Mouse (Mus musculus): ENCODE data around the gene Dnmbp. TPM values are rescaled to one million over a fixed set of nuclear protein-coding genes. Genes with fewer than 3 reads are reported as not detected.

Dnmbp gene
- polyA plus RNA-seq, 1 experiment, result 8.5 TPM

DNA sequence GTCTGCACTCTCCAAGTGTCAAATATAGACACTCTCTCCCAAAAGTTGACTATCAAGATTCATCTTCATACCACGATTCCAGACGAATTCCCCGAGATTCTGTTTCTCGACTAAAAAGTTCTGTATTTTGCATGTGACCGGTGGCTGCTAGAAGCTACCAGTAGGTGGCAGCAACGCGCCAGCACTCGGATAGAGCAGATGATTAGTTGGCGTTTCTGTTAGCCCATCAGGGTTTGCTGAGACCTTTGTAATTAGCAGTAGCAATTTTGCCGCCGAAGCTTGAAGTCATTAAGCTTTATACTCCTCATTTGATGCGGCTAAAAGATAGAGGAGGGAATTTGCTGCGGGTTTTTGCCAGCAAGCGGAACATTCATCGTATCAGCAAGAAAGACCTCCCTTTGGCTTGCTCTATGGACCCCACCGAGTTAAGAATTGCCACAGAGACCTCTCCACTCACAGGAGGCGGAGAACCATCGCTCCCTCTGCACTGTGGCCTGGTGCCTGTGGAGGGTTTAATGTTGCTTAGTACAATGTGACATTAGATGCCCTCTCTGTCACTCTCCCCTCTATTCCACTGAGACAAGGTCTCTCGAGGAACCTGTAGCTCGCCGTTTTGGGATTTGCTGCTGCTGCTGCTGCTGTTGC, 107.4 kb downstream of the Dnmbp start:
- peaks cover 36% of the 10 kb centered on the region for H3K27me3 ChIP-seq (ENCODE audit: control insufficient read depth, insufficient read depth, insufficient read length)
- no peaks in the 10 kb centered on the region for H3K36me3 ChIP-seq (ENCODE audit: control insufficient read depth, insufficient read depth)
- no peak overlapping the region for H3K4me3 ChIP-seq (ENCODE audit: insufficient read depth, poor library complexity, severe bottlenecking)
- H3ac ChIP-seq (ENCODE audit: control insufficient read depth, insufficient read length, low read depth), result no peak overlapping the region
- H3K79me3 ChIP-seq (ENCODE audit: low read depth), result no peaks in the 10 kb centered on the region
- TF ChIP-seq CTCF (IDR thresholded peaks at IDR 0.05; ENCODE audit: control insufficient read depth, insufficient read depth, insufficient read length) (peak; percentile 58), USF1 (IDR thresholded peaks at IDR 0.05; ENCODE audit: low read depth) (no peak), CEBPB (IDR thresholded peaks at IDR 0.05; ENCODE audit: low read depth) (no peak)
- H3K79me2 ChIP-seq (ENCODE audit: control insufficient read depth, insufficient read depth), result no peaks in the 10 kb centered on the region

GRCm38 (mm10) chr19:43826855-43827254, 113.1 kb downstream of the Dnmbp start:
- Histone ChIP-seq H3ac (ENCODE audit: control insufficient read depth, insufficient read length, low read depth) (no peak overlapping the region), H3K36me3 (ENCODE audit: control insufficient read depth, insufficient read depth) (no peaks in the 10 kb centered on the region), H3K4me3 (ENCODE audit: insufficient read depth, poor library complexity, severe bottlenecking) (no peak overlapping the region), H3K79me3 (ENCODE audit: low read depth) (no peaks in the 10 kb centered on the region), H3K27me3 (ENCODE audit: control insufficient read depth, insufficient read depth, insufficient read length) (peaks cover 51% of the 10 kb centered on the region), H3K79me2 (ENCODE audit: control insufficient read depth, insufficient read depth) (no peaks in the 10 kb centered on the region)
- no peak for TF ChIP-seq CTCF (IDR thresholded peaks at IDR 0.05; ENCODE audit: control insufficient read depth, insufficient read depth, insufficient read length)
- TF ChIP-seq MYOG (IDR thresholded peaks at IDR 0.05; ENCODE audit: control insufficient read depth, extremely low read depth, insufficient read length), result no peak
- TF ChIP-seq CEBPB (IDR thresholded peaks at IDR 0.05; ENCODE audit: low read depth), result no peak
- TF ChIP-seq MYOD1 (IDR thresholded peaks at IDR 0.05; ENCODE audit: control insufficient read depth, insufficient read length, low read depth), result no peak
- TF ChIP-seq FOSL1 (IDR thresholded peaks at IDR 0.05; ENCODE audit: insufficient read depth, low read length, poor library complexity, severe bottlenecking), result no peak
- no peak for TF ChIP-seq USF1 (IDR thresholded peaks at IDR 0.05; ENCODE audit: low read depth)
- no peak for TF ChIP-seq MAX (IDR thresholded peaks at IDR 0.05)

- Histone ChIP-seq H3K79me2 (ENCODE audit: control insufficient read depth, insufficient read depth) (no peaks in the 10 kb centered on the region), H3ac (ENCODE audit: control insufficient read depth, insufficient read length, low read depth) (no peak overlapping the region), H3K4me3 (ENCODE audit: insufficient read depth, poor library complexity, severe bottlenecking) (no peak overlapping the region), H3K36me3 (ENCODE audit: control insufficient read depth, insufficient read depth) (no peaks in the 10 kb centered on the region), H3K27me3 (ENCODE audit: control insufficient read depth, insufficient read depth, insufficient read length) (peaks cover 48% of the 10 kb centered on the region), H3K79me3 (ENCODE audit: low read depth) (no peaks in the 10 kb centered on the region)
- TF ChIP-seq MAX (IDR thresholded peaks at IDR 0.05) (no peak), CTCF (IDR thresholded peaks at IDR 0.05; ENCODE audit: control insufficient read depth, insufficient read depth, insufficient read length) (no peak), CEBPB (IDR thresholded peaks at IDR 0.05; ENCODE audit: low read depth) (no peak)
These were observed 124.2 kb downstream of the Dnmbp start for GRCm38 (mm10) chr19:43815661-43816414.

DNA sequence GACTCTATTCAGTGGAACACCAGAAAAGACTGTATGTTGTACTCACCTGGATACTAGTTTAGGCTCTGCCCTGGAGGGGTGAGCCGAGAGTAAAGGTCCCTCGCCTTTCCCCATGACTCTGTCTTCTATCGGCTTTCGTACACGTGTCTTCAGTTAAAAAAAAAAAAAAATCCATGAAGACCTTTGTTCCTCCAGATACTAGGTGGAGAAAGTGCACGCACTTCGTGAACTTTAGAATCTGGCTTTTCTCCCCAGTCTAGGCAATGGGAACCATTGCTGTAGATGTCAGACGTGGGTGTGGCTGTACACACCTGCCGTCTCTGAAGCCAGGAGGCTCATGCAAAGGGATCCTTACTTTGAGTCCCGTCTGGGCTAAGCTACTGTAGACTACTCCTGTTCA, 126.7 kb downstream of the Dnmbp start:
- H3K36me3 ChIP-seq (ENCODE audit: control insufficient read depth, insufficient read depth), result no peaks in the 10 kb centered on the region
- H3K79me3 ChIP-seq (ENCODE audit: low read depth), result no peaks in the 10 kb centered on the region
- peaks cover 49% of the 10 kb centered on the region for H3K27me3 ChIP-seq (ENCODE audit: control insufficient read depth, insufficient read depth, insufficient read length)
- H3ac ChIP-seq (ENCODE audit: control insufficient read depth, insufficient read length, low read depth), result no peak overlapping the region
- H3K79me2 ChIP-seq (ENCODE audit: control insufficient read depth, insufficient read depth), result no peaks in the 10 kb centered on the region
- TF ChIP-seq CEBPB (IDR thresholded peaks at IDR 0.05; ENCODE audit: low read depth), result no peak
- TF ChIP-seq MYOG (IDR thresholded peaks at IDR 0.05; ENCODE audit: control insufficient read depth, extremely low read depth, insufficient read length), result no peak
- TF ChIP-seq CTCF (IDR thresholded peaks at IDR 0.05; ENCODE audit: control insufficient read depth, insufficient read depth, insufficient read length), result no peak
- no peak overlapping the region for H3K4me3 ChIP-seq (ENCODE audit: insufficient read depth, poor library complexity, severe bottlenecking)

DNA sequence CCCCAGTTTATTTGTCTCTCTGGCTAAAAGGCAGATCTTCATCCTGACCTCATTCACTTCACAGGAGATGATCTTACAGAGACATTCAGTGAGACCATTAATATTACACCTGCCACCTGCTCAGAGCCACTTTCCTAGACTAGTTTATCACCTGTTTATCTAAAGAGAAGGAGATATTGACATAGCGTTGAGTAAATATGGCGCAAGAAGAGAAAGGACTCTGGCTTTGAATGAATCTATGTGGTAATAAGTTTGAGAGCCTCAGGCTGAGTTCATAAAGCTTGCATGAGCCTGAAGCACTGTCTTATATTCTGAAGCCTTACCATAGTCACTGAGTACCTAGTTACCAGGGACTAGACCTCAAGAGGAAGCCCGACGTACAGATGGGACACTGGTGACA, 128.6 kb downstream of the Dnmbp start:
- no peak for TF ChIP-seq CEBPB (IDR thresholded peaks at IDR 0.05; ENCODE audit: low read depth)
- TF ChIP-seq CTCF (IDR thresholded peaks at IDR 0.05; ENCODE audit: control insufficient read depth, insufficient read depth, insufficient read length), result no peak
- TF ChIP-seq USF1 (IDR thresholded peaks at IDR 0.05; ENCODE audit: low read depth), result no peak
- TF ChIP-seq MAX (IDR thresholded peaks at IDR 0.05), result no peak
- no peak for TF ChIP-seq FOSL1 (IDR thresholded peaks at IDR 0.05; ENCODE audit: insufficient read depth, low read length, poor library complexity, severe bottlenecking)
- TF ChIP-seq MYOG (IDR thresholded peaks at IDR 0.05; ENCODE audit: control insufficient read depth, extremely low read depth, insufficient read length), result no peak
- no peak for TF ChIP-seq MYOD1 (IDR thresholded peaks at IDR 0.05; ENCODE audit: control insufficient read depth, insufficient read length, low read depth)
- H3K27me3 ChIP-seq (ENCODE audit: control insufficient read depth, insufficient read depth, insufficient read length), result peaks cover 50% of the 10 kb centered on the region
- H3K36me3 ChIP-seq (ENCODE audit: control insufficient read depth, insufficient read depth), result no peaks in the 10 kb centered on the region
- no peak overlapping the region for H3ac ChIP-seq (ENCODE audit: control insufficient read depth, insufficient read length, low read depth)
- H3K79me2 ChIP-seq (ENCODE audit: control insufficient read depth, insufficient read depth), result no peaks in the 10 kb centered on the region
- H3K4me3 ChIP-seq (ENCODE audit: insufficient read depth, poor library complexity, severe bottlenecking), result no peak overlapping the region
- no peaks in the 10 kb centered on the region for H3K79me3 ChIP-seq (ENCODE audit: low read depth)

GRCm38 (mm10) chr19:43809331-43809730, 130.7 kb downstream of the Dnmbp start:
- peaks cover 44% of the 10 kb centered on the region for H3K27me3 ChIP-seq (ENCODE audit: control insufficient read depth, insufficient read depth, insufficient read length)
- H3ac ChIP-seq (ENCODE audit: control insufficient read depth, insufficient read length, low read depth), result no peak overlapping the region
- no peak for TF ChIP-seq MAX (IDR thresholded peaks at IDR 0.05)
- no peak for TF ChIP-seq MYOD1 (IDR thresholded peaks at IDR 0.05; ENCODE audit: control insufficient read depth, insufficient read length, low read depth)
- TF ChIP-seq FOSL1 (IDR thresholded peaks at IDR 0.05; ENCODE audit: insufficient read depth, low read length, poor library complexity, severe bottlenecking), result no peak
- TF ChIP-seq CTCF (IDR thresholded peaks at IDR 0.05; ENCODE audit: control insufficient read depth, insufficient read depth, insufficient read length), result no peak
- TF ChIP-seq MYOG (IDR thresholded peaks at IDR 0.05; ENCODE audit: control insufficient read depth, extremely low read depth, insufficient read length), result no peak
- no peak for TF ChIP-seq CEBPB (IDR thresholded peaks at IDR 0.05; ENCODE audit: low read depth)
- no peak for TF ChIP-seq USF1 (IDR thresholded peaks at IDR 0.05; ENCODE audit: low read depth)
- no peaks in the 10 kb centered on the region for H3K36me3 ChIP-seq (ENCODE audit: control insufficient read depth, insufficient read depth)
- H3K79me2 ChIP-seq (ENCODE audit: control insufficient read depth, insufficient read depth), result no peaks in the 10 kb centered on the region
- no peaks in the 10 kb centered on the region for H3K79me3 ChIP-seq (ENCODE audit: low read depth)
- H3K4me3 ChIP-seq (ENCODE audit: insufficient read depth, poor library complexity, severe bottlenecking), result no peak overlapping the region
